Mouse (Mus musculus) frontal cortex, postnatal 14 days (tissue): ENCODE results near the gene Kdelr1.

Experiments
- DNase-seq, 2 experiments: peaks; one replicate each; pipeline ENCODE4 v3.0.0; 2022; ENCODE audit warnings: low spot score in 2 of 2

Kdelr1 gene

DNA sequence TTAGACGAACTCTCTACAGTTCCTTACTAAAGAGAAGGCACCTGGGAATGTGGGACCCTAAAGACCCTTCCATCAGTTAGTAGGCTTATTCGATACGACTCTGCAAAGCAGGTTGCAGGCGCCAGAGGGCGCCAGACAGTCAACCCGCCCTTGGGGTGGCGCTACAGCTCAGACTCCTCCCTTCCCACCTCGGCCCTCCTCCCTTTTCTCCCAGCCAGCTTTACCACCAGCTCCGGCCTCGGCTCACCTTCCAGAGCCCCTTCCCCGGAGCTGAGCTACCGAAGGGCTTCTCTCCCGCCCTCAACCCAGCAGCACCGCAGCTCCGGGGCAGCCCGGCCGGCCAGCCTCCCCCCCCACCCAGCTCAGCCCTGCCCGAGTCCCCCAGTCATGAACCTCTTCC lies at the start of gene Kdelr1:
Gene Kdelr1, plus strand, starts transcription at position 149 of the 400 bp plus-strand sequence.
- peak; percentile 81 to 87 for DNase-seq

DNA sequence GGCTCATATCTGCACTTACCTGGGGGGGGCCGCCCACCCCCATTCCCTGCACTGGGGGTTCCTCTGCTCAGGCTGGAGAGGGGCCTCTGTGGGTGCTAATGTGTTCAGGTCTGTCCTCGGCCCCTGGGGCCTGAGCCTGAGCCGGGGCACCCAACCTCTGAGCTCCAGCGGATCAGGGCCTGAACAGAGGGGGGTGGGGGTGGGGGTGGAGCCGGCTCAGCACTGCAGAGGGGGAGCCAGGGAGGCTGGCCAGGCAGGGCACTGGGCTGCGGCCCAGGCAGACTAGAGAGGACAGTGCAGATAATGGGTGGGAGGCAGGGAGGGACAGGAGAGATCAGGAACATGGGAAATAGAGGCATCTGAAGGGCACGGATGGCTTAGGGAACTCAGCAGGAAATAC lies 48.0 kb upstream of the Kdelr1 start, which contains the start of gene Kcnj14:
Gene Kcnj14, minus strand, starts transcription at position 185 of the 400 bp plus-strand sequence.
- no peak for DNase-seq

DNA sequence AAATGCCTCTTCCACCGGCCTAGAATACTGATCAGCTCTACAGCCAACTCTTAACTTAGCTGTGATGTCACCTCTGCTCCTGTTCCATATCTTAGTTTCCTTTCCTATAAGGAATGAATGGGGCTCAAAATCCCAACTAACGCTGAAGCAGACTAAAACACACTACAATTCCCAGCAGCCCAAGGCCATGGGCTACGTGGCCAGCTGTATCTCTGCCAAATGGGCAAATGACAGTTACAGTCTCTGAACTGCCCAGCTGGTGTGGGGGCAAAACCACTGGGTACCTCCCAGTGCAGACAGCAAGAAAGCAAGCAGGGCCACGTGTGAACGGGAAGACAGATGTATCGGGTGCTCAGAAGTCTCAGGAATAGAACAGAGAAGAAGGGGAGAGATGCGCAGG lies 45.9 kb upstream of the Kdelr1 start:
- no peak for DNase-seq

DNA sequence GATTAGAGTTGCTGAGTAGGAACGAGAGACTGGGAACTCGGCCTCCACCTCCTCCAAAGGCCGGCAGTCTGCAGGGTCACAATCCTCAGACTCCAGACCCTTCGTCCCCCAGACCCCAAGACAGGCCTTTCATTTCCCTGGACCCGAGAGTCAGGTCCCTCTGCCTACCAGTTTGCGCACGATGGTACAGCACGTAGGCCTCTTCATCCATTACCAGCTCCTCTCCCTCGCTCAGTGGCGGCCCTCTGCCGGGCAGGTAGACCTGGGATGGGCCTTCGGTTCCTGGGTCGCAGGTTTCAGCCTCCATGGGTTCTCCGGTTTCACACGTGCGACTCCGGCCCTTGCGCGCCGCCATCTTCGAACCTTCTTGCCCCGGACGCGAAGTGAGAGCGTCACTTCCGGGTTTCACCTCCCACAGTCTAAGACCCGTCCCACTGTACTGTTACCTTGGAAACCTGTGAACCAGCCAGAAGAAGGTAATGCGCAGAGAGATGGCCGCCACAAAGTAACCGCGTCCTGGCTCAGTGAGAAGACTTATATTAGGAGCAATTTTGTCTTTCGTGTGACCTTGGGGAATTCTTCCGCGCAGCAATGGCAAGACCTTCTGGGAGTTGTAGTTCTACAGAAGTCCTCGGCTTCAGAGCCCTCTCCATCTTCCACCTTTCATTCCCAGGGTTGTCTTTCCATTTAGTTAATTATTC lies 42.0 kb upstream of the Kdelr1 start, which contains the start of gene Grwd1:
Gene Grwd1, minus strand, starts transcription at position 518 of the 701 bp plus-strand sequence.
- DNase-seq: peak; percentile 79 to 82

DNA sequence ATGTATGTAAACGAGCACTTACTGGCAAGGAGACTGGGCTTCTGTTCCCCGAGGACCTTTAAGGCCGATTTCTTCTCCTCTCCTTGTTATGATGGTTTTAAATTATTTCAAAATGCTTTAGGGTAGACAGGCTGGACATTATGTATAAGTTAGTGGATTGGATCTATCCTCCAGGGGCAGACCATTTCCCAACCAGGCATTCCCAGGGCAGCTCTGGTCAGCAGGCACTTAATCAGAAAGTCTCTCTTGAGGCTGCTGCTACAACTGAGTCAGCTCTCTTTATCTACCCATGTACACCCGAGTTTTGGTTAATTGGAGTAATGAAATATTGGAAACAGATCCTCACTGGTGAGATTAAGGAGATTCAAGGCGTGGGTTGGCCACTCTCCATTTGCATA lies 41.4 kb upstream of the Kdelr1 start:
- no peak for DNase-seq

DNA sequence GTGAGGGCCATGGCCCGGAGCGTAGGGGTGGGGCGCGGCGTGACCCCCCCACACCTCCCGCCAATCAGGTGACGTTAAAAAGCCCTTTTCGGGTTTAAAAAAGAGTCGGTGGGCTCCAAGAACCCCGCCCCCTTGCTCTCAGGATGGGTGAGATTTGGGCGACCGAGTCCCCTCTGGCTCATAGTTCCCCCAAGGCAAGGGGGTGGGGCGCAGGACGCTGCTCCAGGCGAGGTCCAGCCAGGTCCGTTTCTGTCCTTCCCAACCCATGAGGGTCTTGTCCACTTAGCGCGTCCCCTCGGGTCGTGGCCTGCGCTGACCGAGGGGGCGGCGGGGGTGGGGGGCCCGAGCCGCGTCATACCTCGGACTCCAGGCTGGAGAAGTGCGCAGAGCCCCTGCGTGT lies 40.1 kb upstream of the Kdelr1 start:
- no peak for DNase-seq

DNA sequence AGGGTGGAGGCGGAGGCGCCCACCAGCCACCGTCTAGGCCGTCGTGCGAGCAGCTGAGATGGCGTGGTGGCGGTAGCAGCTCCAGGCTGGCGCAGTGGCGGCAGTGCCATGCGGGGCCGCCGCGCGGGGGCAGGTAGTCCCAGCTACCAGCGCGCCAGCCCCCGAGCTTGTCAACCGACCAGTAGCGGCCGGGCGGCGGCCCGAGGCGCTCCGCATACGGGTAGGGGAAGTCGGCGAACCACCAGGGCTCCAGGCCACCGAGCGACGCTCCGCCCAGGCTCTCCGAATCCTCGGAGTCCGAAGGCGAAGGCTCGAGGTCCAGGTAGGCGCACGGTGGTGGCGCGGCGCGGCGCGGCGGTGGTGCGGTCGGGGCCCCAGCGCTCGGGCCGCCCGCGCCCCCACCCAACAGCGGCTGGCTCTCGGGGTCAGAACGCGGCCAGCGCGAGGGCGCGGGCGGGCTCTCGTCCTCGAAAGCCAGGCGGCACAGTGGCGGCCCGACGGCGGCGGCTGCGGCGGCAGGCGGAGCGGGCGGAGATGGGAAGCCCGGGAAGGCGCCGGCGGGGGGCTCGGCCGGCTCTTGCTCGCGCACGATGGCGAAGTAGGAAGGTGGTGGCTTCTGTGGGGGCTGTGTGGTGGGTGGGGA lies 39.3 kb upstream of the Kdelr1 start:
- DNase-seq: no peak

DNA sequence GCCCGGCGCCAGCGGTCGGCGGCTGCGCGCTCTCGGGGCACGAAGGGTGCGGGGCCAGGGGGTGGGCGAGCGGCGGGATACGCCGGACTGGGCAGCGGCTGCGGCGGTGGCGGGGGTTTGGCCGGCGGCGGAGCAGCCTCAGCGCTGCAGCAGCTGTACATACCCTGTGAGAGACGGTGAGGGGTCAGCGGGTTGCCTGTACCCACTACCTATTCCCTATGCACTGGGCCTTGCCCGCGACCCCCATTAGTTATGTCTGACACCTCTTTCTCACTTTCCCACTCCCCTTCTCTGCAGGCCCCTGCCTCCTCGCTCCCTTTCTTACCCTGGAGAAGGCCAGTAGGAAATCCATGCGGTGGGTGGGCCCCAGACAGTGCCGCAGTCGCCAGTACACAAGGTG lies 38.6 kb upstream of the Kdelr1 start:
- DNase-seq: no peak

DNA sequence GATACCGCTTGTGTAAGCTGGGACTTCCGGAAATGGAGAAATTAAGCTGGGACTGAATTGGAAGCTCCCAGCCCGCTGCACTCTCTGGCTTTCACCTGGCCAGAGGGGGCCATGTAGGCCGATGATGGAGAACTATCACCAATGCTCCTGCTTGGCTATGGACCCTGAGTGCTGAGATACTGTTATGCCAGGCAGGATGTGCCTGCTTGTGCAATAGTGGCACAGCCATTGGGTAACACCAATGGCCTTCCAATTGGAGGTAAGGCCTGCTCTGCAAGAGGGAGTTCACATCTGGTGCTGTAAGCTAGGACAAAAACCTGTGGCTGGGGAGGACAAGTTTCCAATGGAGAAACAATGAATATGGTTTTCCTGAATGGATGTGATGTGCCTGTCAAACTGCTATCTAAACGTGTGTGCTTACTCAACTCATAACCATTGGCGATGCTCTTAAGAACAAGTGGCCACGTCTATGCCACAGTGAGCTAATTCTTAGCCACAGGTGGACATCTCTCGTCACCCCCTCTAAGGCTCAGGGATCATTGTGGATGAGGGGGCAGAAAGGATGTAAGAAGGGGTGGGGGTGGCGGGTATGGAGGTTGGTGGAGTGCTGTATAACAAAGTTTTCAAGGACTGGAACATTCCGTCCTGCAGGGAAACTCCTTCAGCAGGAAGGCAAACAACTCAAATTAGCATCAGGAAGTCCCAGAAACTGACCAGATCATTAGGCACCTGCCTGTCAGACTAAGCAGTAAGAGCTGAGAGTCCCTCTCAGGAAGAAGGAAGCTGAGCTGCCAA lies 29.4 kb upstream of the Kdelr1 start:
- DNase-seq: no peak

DNA sequence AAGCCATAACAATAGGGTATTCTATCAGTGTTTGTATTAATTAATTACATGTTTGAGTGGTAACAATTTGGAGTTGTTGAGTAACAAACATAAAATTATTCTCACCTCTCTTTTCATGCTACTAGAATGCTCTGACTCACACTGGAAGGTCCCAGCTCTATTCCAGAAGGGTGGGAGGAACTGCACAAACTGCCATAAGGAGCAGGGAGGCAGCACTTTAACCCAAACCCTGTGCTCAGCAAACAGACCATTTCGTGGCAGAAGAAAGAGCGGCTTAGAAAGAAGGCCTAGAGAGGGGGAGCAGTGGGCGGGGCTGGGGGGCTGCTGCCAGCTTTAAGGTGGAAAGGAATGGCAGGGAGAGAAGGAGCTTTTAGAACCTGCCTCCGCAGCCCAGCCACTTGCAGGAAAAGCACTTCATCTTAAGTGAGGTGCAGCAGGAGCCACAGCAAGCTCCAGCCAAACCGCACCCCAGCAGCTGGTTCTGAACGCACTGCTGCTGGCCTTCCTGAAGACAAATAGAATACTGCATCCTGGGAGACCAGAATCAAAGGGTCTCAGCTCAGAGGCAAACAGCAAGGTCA lies 24.0 kb upstream of the Kdelr1 start:
- DNase-seq: no peak

DNA sequence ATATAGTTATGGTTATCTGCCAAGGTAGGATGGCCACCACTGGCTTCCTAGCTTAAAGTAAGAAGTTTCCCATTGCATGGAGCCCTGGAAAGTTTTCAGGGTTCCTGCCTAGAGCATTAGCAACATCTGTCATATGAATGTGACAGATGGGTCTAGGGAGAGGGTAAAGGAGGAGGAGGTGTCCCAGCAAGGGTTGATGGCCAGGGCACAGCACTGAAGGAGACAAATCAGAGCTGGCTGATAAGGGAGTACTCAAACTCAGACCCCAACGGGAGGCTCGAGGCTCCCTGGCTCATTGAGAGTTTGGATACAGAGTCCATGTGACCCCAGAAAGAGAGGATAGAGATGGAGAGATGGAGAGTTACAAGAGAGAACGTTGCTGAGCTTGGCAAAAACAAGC lies 21.9 kb upstream of the Kdelr1 start:
- no peak for DNase-seq

DNA sequence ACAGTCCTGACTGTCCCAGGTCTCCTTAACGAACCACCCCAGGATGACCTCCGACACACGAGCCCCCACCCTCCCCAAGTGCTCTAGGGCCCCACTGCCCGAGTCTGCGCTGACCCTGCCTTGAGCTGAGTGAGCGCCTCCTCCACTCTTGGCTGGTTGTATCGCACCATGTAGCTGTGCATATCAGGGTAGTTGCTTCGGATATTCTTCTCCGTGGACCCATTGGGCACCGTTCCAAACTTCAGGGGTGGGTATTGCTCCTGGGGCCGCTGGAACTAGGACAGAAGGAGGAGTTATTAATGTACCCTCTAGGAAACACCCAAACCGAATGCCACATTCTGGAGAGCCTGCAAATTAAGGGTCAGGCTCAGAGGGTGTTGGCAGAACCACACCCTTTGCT lies 19.5 kb upstream of the Kdelr1 start:
- no peak for DNase-seq

DNA sequence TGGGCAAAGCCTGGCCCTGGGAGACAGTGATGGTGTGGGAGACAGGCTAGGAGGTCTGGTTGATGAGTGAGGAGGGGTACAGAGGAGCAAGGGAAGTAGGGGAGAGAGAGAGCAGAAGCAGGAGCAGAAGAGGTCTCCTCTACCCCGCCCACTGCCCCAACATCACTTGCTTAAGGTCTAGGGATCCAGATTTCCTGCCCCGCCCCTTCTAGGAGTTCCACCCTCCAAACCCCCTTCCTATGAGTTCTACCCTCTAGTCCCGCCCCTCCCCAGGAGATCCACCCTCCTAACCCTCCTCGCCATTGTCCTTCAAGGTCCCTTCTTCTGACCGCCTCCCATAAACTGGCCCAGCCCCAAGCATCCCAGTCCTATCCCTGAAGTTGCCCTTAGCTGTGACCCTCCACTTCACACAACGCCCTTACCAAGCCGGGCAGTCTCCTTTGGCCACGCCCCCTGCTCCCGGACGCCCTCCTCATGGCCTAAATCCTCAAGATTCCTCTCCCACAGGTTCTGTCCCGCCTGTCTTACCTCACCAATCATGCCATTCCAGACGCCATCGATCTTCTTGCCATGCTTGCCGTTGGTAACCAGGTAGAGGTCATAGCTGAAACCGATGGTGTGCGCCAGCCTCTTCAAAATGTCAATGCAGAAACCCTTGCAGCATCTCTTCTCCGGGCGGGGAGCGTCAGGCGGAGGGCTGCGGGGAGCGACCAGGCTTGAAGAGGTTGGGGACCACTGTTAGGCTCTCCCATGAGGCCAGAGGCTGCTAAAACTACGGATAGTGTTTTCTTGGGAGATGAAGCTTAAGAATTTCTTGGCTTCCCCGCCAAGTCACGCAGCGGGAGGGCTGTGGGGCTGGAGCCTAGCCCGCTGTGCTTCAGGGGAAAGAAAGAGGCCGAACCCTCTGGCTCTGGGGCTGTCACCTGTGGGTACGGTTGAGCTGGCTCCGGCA lies 15.3 kb upstream of the Kdelr1 start:
- no peak for DNase-seq

DNA sequence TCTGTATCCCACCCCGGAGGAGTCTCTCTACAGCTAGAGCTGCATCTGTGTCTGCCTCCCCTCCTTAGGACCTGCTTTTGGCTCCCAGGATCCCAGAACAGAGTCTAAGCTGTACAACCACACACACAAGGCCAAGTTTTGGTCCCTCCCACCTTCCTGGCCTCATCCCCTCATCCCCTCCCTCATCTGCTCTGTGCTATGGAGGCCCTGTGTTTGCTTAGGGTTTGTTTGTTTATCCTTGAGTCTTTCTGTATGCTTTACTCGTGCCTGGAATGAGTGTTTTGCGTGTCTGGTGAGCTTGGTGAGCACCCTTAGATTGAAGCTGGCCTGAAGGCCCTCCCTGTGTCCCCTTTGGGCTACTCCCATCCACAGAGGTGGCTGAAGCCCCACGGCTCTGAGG lies 13.6 kb upstream of the Kdelr1 start:
- no peak for DNase-seq

DNA sequence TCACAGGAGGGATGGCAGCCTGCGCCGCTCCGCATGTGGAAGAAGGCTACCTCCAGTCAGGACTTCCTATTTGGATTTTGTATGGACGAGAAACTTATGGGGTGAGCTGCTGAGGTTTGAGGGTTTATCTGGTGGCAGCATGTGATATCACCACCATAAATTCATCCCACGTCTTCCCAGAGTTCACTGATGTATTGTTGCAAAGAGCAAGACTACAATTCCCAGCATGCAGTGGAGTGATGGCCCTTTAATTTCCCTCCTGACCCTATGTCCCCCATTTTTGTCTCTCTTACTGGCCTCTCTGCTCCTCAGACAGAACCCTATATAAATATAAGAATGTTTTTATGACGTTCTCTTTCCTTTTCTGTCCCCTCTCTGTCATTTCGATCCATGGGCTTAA lies 9.8 kb upstream of the Kdelr1 start:
- DNase-seq: no peak

DNA sequence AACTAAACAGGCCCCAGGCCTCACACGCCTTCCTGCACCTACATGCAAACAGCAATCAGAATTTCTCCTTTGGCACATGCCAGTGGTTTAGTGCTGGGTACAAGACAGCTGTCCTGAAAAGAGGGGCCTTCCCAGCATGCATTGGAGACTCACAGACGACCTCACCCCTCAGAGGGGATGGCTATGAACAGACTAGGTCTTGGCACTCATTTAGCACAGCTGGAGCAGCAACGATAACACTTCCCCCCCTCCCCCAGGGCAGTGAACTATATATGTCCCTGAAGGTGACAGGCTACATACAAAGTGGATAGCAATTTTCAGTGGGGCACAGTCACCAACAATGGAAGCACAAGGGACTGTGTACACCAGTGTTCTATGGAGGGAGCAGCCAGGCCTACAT lies 8.1 kb upstream of the Kdelr1 start:
- DNase-seq: no peak

DNA sequence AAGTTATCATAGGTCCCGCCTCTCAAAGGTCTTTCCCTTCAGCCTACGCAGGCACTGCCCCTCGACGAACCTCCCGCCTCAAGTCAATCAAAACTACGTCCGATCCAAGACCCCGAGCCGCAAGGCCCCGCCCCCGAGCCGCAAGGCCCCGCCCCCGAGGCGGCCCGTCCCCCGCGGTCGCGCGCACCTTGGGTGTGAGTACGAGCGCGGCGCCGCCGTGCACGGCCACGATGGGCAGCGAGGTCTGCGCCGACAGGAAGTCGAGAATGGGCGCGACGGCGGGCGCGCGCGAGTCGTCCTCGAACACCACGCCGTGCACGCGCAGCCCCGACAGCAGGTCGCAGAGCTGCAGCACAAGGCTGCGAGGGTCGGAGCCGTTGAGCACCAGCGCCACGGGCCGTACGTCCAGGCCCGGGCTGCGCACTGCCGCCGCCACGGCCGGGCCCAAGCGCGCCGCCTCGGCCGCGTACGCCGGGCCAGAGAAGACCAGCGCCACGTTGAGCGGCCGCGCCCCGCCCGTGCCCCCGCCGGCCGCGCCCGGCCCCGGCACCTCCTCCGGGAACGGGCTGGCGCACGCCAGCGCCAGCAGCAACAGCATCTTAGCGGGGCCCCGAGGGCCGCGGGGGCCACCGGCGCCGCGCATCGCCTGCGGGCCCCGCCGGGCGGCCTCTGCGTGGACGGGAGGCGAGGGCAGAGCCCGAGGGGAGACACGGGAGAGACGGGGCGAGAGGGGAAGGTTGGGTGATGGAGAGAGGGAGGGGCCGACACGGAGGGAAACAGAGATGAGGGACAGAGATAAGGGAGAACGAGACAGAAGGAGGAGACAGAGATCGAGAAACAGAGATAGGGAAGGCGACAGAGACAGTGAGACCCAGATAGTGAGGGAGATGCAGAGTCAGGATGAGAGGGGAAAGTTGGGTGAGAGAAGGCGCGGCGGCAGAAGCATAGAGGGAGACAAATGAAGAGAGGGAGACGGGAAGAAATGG lies 6.4 kb upstream of the Kdelr1 start:
- DNase-seq: peak; percentile 77 to 79

DNA sequence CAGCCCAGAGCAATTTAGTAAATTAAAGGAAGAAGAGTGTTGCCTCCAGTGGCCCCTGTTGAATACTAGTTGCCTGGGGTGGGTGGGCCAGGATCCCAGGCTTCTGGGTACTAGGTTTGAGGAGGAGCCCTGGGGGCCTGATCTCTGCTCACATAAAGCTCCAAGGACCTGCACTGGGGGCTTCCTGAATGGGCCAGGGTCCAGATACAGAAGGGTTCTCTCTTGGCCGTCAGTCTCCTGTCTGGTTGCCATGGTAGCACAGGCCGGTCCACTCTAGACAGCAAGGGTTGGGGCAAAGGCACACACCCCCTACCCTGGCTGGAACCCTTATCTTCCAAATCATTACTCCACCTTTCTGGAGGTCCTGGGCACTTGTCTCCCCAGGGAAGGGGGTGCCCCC lies 4.7 kb upstream of the Kdelr1 start:
- DNase-seq: no peak

DNA sequence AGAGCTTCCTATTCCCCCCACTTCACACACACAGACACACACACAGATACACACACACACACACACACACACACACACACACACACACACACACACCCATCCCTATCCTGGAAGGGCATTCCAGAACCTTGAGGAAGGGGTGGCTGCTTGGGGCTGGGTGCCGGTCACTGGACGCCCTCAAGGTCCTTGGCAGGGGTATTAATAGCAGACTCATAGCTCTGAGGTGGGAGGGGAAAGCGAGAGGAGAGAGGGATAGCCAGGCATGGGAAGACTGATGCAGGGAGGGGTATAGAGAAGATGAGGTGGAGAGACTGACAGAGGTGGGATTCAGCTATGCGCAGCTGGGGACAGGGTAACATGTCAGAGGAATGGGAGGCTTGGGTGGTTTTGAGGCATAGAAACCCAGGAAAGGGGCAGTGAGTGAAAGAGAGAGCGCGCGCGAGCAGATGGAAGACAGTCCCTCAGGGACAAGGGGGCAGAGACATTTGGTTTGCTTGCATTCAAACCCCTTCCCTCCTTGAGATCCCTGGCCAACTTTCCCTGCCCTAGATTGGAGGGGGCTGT lies 3.4 kb upstream of the Kdelr1 start:
- DNase-seq: no peak

DNA sequence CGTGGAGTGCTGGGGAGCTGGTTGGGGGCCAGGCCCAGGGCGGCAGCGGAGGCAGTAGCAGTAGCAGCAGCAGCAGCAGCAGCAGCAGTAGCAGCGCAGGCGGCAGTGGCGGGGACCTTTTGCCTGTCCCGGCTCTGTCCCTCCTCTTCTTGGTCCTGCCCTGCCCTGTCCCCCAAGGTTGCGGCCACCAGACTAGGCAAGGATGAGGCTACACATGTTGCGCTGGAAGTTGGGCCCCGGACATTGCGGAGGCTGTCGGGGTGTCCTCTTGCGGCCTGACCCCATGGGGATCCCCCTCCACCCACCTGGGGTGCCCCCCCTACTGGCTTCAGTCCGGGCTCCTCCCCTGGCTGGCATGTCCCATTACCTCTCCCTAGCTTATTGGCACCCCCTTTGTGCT lies 2.8 kb upstream of the Kdelr1 start:
- no peak for DNase-seq
